Comparison of ENCODE assay signal across 12 mouse cellular contexts in the genomic region with DNA sequence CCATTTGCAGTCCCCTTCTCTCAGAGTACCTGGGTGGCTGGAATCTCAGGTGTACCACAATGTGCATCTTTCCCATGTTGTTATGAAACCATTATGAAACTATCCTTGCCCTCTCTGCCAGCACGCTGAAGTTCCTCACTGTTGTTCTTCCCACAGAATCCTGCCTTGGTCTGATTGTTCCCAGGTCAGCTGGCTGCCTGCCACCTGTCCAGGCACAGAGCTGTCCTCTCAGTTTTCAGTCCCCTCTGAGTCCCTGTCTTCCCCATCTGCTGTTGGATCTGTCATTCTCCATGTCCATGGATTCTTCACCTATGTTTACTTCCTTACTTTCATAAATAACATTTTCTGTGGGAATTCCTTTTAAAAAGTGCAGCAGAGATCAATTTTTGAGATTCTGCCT.
"Had no signal": no experiment of that assay in that cellular context is flagged by ENCODE, and none has a peak within 500 bp of the region (broad histone marks: within the 10 kb centered on the region; RNA-seq: fewer than 3 reads in every experiment).

No protein-coding gene starts in this region.

- DNase-seq: gastrocnemius, postnatal 14 days; gastrocnemius, postnatal 36 days; heart, adult 11 months; heart, adult 2 months; heart, postnatal 14 days; heart, postnatal 36 days; kidney, adult 11 months; kidney, adult 2 months; kidney, adult 9 months; kidney, postnatal 14 days; liver; liver, embryonic 13.5 days had no signal
